In genomic region chr1:188847242-188847641, GRCm38 (mm10) we compare ENCODE assay signal across 25 mouse cellular contexts.
DNase-seq lines count a peak whose midpoint lies in the region; ATAC-seq and TF ChIP-seq lines count a peak whose summit lies in the region.
"Had no signal": no experiment of that assay in that cellular context is flagged by ENCODE, and none has a peak within 500 bp of the region (broad histone marks: within the 10 kb centered on the region; RNA-seq: fewer than 3 reads in every experiment).

No protein-coding gene starts in this region.

- H3K4me2 ChIP-seq in midbrain, postnatal 0 days (ENCODE audit: low read depth, low read length, poor library complexity, severe bottlenecking): no peak overlapping the region
- H3K4me2 ChIP-seq in midbrain, embryonic 11.5 days: no peak overlapping the region
- H3K4me2 ChIP-seq: embryonic facial prominence, embryonic 13.5 days; embryonic facial prominence, embryonic 15.5 days; forebrain, embryonic 13.5 days; forebrain, embryonic 15.5 days had no signal

- no peak overlapping the region for H3K9ac ChIP-seq in midbrain, postnatal 0 days (replicated peaks; ENCODE audit: low read length, poor library complexity, severe bottlenecking)
- no peak overlapping the region for H3K9ac ChIP-seq in midbrain, embryonic 11.5 days (ENCODE audit: low read length)
- H3K9ac ChIP-seq: embryonic facial prominence, embryonic 13.5 days; embryonic facial prominence, embryonic 15.5 days; forebrain, embryonic 13.5 days; forebrain, embryonic 15.5 days; forebrain, postnatal 0 days had no signal

- peak; percentile 27 for DNase-seq in heart, adult 11 months
- DNase-seq in heart, embryonic 10.5 days (ENCODE audit: low spot score): no peak
- DNase-seq in midbrain, postnatal 0 days (ENCODE audit: low spot score): no peak
- DNase-seq in midbrain, embryonic 11.5 days (ENCODE audit: low spot score, missing footprints): no peak
- DNase-seq in layer of hippocampus, postnatal 14 days (ENCODE audit: low spot score in 2 of 2): no peak
- DNase-seq: adrenal gland, adult 2 months; adrenal gland, postnatal 10 days; adrenal gland, postnatal 25 days; B cell, adult 2 months; cerebellum, adult 11 months; cerebellum, adult 18-20 months; cerebellum, adult 8-10 months; cerebellum, adult 9-11 months; cerebellum, postnatal 14 days; cerebellum, postnatal 36 days; embryo, embryonic 11 days; forebrain, postnatal 0 days had no signal

- H3K27ac ChIP-seq in heart, embryonic 10.5 days: no peak overlapping the region
- H3K27ac ChIP-seq in midbrain, postnatal 0 days (ENCODE audit: low read depth, low read length): no peak overlapping the region
- no peak overlapping the region for H3K27ac ChIP-seq in midbrain, embryonic 11.5 days (ENCODE audit: low read depth, low read length)
- H3K27ac ChIP-seq in embryonic fibroblast, embryonic 13.5 days (ENCODE audit: insufficient read depth, low read length): no peak overlapping the region
- H3K27ac ChIP-seq: embryonic facial prominence, embryonic 13.5 days; embryonic facial prominence, embryonic 15.5 days; forebrain, embryonic 13.5 days; forebrain, embryonic 15.5 days had no signal

- H3K27me3 ChIP-seq in heart, embryonic 10.5 days (ENCODE audit: insufficient read depth, poor library complexity, severe bottlenecking): no peaks in the 10 kb centered on the region
- H3K27me3 ChIP-seq in midbrain, postnatal 0 days (ENCODE audit: insufficient read depth, low read length): no peaks in the 10 kb centered on the region
- H3K27me3 ChIP-seq in midbrain, embryonic 11.5 days (ENCODE audit: control insufficient read depth, insufficient read depth, low read length): no peaks in the 10 kb centered on the region
- H3K27me3 ChIP-seq: CH12.LX; embryonic facial prominence, embryonic 13.5 days; embryonic facial prominence, embryonic 15.5 days; forebrain, embryonic 13.5 days; forebrain, embryonic 15.5 days; Patski had no signal

- H3K4me1 ChIP-seq in heart, embryonic 10.5 days: no peaks in the 10 kb centered on the region
- no peaks in the 10 kb centered on the region for H3K4me1 ChIP-seq in midbrain, postnatal 0 days (ENCODE audit: insufficient read depth, low read length)
- H3K4me1 ChIP-seq in midbrain, embryonic 11.5 days (ENCODE audit: control insufficient read depth, insufficient read depth, low read length): no peaks in the 10 kb centered on the region
- no peaks in the 10 kb centered on the region for H3K4me1 ChIP-seq in embryonic fibroblast, embryonic 13.5 days (ENCODE audit: control insufficient read depth, insufficient read depth, low read length)
- H3K4me1 ChIP-seq: embryonic facial prominence, embryonic 13.5 days; embryonic facial prominence, embryonic 15.5 days; forebrain, embryonic 13.5 days; forebrain, embryonic 15.5 days had no signal

- H3K36me3 ChIP-seq in heart, embryonic 10.5 days: no peaks in the 10 kb centered on the region
- H3K36me3 ChIP-seq in midbrain, postnatal 0 days (ENCODE audit: insufficient read depth, low read length): no peaks in the 10 kb centered on the region
- no peaks in the 10 kb centered on the region for H3K36me3 ChIP-seq in midbrain, embryonic 11.5 days (ENCODE audit: control insufficient read depth, insufficient read depth, low read length)
- H3K36me3 ChIP-seq: embryonic facial prominence, embryonic 13.5 days; embryonic facial prominence, embryonic 15.5 days; forebrain, embryonic 15.5 days had no signal

- no peak overlapping the region for H3K4me3 ChIP-seq in heart, embryonic 10.5 days
- no peak overlapping the region for H3K4me3 ChIP-seq in midbrain, postnatal 0 days (ENCODE audit: low read depth, low read length)
- H3K4me3 ChIP-seq in midbrain, embryonic 11.5 days (ENCODE audit: low read depth, low read length): no peak overlapping the region
- H3K4me3 ChIP-seq in embryonic fibroblast, embryonic 13.5 days (ENCODE audit: insufficient read depth, low read length): no peak overlapping the region
- H3K4me3 ChIP-seq: embryonic facial prominence, embryonic 13.5 days; embryonic facial prominence, embryonic 15.5 days; forebrain, embryonic 13.5 days; forebrain, embryonic 15.5 days had no signal

- WGBS in heart, embryonic 10.5 days: 86% methylated on average over 6 of the region's 6 CpGs
- 95% methylated on average over 6 of the region's 6 CpGs for WGBS in midbrain, postnatal 0 days
- WGBS in midbrain, embryonic 11.5 days: 92% methylated on average over 6 of the region's 6 CpGs

- TF ChIP-seq CTCF in midbrain, postnatal 0 days (IDR thresholded peaks at IDR 0.05): 0 out of 2 replicates have a peak, but pooled peaks have one; percentile 5
- peak; percentile 13; the same call in 1 of the 2 replicates for TF ChIP-seq CTCF in embryonic fibroblast, embryonic 13.5 days (IDR thresholded peaks at IDR 0.05; ENCODE audit: borderline replicate concordance, insufficient read depth, low read length)

- no peak for TF ChIP-seq POLR2A in embryonic fibroblast, embryonic 13.5 days (IDR thresholded peaks at IDR 0.05; ENCODE audit: low read depth, low read length)

- ATAC-seq in midbrain, postnatal 0 days (ENCODE audit: low FRiP score): no peak
- no peak for ATAC-seq in midbrain, embryonic 11.5 days (ENCODE audit: low FRiP score)
- ATAC-seq: CD4-positive, CD25-positive, alpha-beta regulatory T cell, adult 4 months; forebrain, embryonic 13.5 days; forebrain, embryonic 15.5 days; forebrain, postnatal 0 days; Patski had no signal

- no peaks in the 10 kb centered on the region for H3K9me3 ChIP-seq in heart, embryonic 10.5 days
- no peaks in the 10 kb centered on the region for H3K9me3 ChIP-seq in midbrain, postnatal 0 days (ENCODE audit: low read length)
- H3K9me3 ChIP-seq in midbrain, embryonic 11.5 days (ENCODE audit: control insufficient read depth, low read length): no peaks in the 10 kb centered on the region
- H3K9me3 ChIP-seq: embryonic facial prominence, embryonic 13.5 days; embryonic facial prominence, embryonic 15.5 days; forebrain, embryonic 13.5 days; forebrain, embryonic 15.5 days had no signal
